Mouse (Mus musculus): ENCODE data around the gene Abhd16b.

DNA sequence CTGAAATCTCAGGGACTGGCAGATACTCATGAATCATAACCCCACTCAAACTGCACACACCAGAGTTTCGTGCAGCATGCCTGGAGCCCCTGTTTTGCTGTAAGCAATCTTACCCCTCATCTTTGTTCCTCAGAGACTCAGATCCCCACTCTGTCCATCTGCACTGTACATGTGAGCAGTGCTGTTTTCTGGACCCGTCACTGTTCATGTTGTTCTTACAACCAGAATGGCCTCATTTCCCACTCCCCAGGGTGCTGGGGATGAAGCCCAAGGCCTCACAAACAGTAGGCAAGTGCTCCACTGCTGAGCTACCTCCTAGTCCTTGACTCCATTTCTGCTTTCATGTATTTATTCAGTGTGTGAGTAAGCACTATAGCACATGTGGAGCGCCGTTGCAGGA, 40.8 kb upstream of the Abhd16b start:
- TF ChIP-seq CTCF (IDR thresholded peaks at IDR 0.05 in 2 of 3, conservative IDR thresholded peaks at IDR 0.05 in 1 of 3; ENCODE audit: control insufficient read depth in 1 of 3, insufficient read depth in 1 of 3, low read depth in 2 of 3, low read length in 3 of 3, poor library complexity in 1 of 3, severe bottlenecking in 1 of 3) (no peak), ZNF384 (IDR thresholded peaks at IDR 0.05; ENCODE audit: low read depth, low read length) (no peak), POLR2A (IDR thresholded peaks at IDR 0.05; ENCODE audit: control insufficient read depth in 1 of 2, insufficient read depth in 1 of 2, low read depth in 1 of 2, low read length in 2 of 2, poor library complexity in 1 of 2) (no peak), GATA1 (IDR thresholded peaks at IDR 0.05; ENCODE audit: low read depth, low read length) (no peak), SMC3 (IDR thresholded peaks at IDR 0.05; ENCODE audit: low read depth, low read length) (no peak), NRF1 (IDR thresholded peaks at IDR 0.05; ENCODE audit: insufficient read depth, low read depth, low read length, poor library complexity, severe bottlenecking) (no peak), HCFC1 (IDR thresholded peaks at IDR 0.05; ENCODE audit: low read depth, low read length) (no peak), ELF1 (IDR thresholded peaks at IDR 0.05; ENCODE audit: low read depth, low read length) (no peak), USF1 (IDR thresholded peaks at IDR 0.05; ENCODE audit: low read depth, low read length) (no peak), ZKSCAN1 (IDR thresholded peaks at IDR 0.05; ENCODE audit: low read depth, low read length) (no peak), RAD21 (IDR thresholded peaks at IDR 0.05; ENCODE audit: low read depth, low read length) (no peak), ZMIZ1 (IDR thresholded peaks at IDR 0.05; ENCODE audit: low read depth, low read length) (no peak), NELFE (IDR thresholded peaks at IDR 0.05; ENCODE audit: low read depth, low read length) (no peak), E2F4 (IDR thresholded peaks at IDR 0.05; ENCODE audit: borderline replicate concordance, low read depth, low read length) (no peak)

All from MEL (cell line).